Mouse (Mus musculus): ENCODE data around the gene Smyd1.

The Smyd1 gene

GRCm38 (mm10) chr6:71258562-71258961, 63.5 kb downstream of the Smyd1 start:
- no peak for DNase-seq

GRCm38 (mm10) chr6:71257375-71257774, 64.7 kb downstream of the Smyd1 start:
- no peak for DNase-seq

GRCm38 (mm10) chr6:71256166-71256565, 65.9 kb downstream of the Smyd1 start:
- no peak for DNase-seq

- DNase-seq: no peak
Measured at GRCm38 (mm10) chr6:71254456-71254855, 67.6 kb downstream of the Smyd1 start.

GRCm38 (mm10) chr6:71250951-71251350, 71.1 kb downstream of the Smyd1 start:
- DNase-seq: no peak

- DNase-seq: no peak
Measured at GRCm38 (mm10) chr6:71249615-71250014, 72.4 kb downstream of the Smyd1 start.

- DNase-seq: no peak
Measured at GRCm38 (mm10) chr6:71248420-71248819, 73.6 kb downstream of the Smyd1 start.

- DNase-seq: no peak
Measured at GRCm38 (mm10) chr6:71243258-71243657, 78.8 kb downstream of the Smyd1 start.

GRCm38 (mm10) chr6:71242811-71243210, 79.2 kb downstream of the Smyd1 start:
- DNase-seq: no peak

- DNase-seq: no peak
Measured at GRCm38 (mm10) chr6:71240831-71241230, 81.2 kb downstream of the Smyd1 start.

GRCm38 (mm10) chr6:71239069-71239750, 82.8 kb downstream of the Smyd1 start:
- no peak for DNase-seq

- DNase-seq: no peak
Measured at GRCm38 (mm10) chr6:71237031-71237431, 85.0 kb downstream of the Smyd1 start.

- no peak for DNase-seq
Measured at GRCm38 (mm10) chr6:71236506-71236905, 85.5 kb downstream of the Smyd1 start.

GRCm38 (mm10) chr6:71235944-71236343, 86.1 kb downstream of the Smyd1 start:
- no peak for DNase-seq

- DNase-seq: no peak
Measured at GRCm38 (mm10) chr6:71235121-71235520, 86.9 kb downstream of the Smyd1 start.

- DNase-seq: no peak
Measured at GRCm38 (mm10) chr6:71227157-71227770, 94.8 kb downstream of the Smyd1 start.

- no peak for DNase-seq
Measured at GRCm38 (mm10) chr6:71226544-71226943, 95.5 kb downstream of the Smyd1 start.

- DNase-seq: no peak
Measured at GRCm38 (mm10) chr6:71224184-71224943, 97.7 kb downstream of the Smyd1 start.

- no peak for DNase-seq
Measured at GRCm38 (mm10) chr6:71221501-71221900, 100.5 kb downstream of the Smyd1 start.

GRCm38 (mm10) chr6:71212471-71212870, 109.6 kb downstream of the Smyd1 start:
- no peak for DNase-seq

- no peak for DNase-seq
Measured at GRCm38 (mm10) chr6:71211917-71212316, 110.1 kb downstream of the Smyd1 start.

GRCm38 (mm10) chr6:71208691-71209090, 113.3 kb downstream of the Smyd1 start:
- DNase-seq: no peak

GRCm38 (mm10) chr6:71204166-71204565, 117.9 kb downstream of the Smyd1 start:
- DNase-seq: no peak

GRCm38 (mm10) chr6:71203674-71204073, 118.4 kb downstream of the Smyd1 start:
- DNase-seq: no peak

Measured in cerebellum, postnatal 36 days (tissue).